In the genomic region with DNA sequence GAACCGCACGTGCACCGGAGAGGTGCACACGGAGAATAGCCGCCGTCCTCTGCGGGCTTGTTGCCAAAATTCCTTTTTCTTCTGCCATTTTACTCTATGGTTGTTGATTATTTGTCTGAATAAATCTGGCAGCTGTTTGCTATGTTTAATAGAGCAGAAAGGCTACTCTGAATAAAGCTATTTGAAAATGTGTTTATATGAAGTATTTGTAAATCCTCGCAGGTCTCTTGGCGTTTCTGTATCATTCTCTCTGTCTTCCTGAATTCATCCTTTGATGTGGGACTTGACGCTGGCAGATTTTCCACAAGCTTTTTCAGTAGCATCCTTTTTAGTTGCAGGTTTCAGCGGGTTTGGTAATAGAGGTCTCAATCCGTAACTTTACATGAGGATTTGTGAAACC, we compare ENCODE assay signal across 25 mouse cellular contexts.
DNase-seq lines count a peak whose midpoint lies in the region; ATAC-seq and TF ChIP-seq lines count a peak whose summit lies in the region.
"Had no signal": no experiment of that assay in that cellular context is flagged by ENCODE, and none has a peak within 500 bp of the region (broad histone marks: within the 10 kb centered on the region; RNA-seq: fewer than 3 reads in every experiment).

No protein-coding gene starts in this region.

- H3K36me3 ChIP-seq in hindbrain, embryonic 14.5 days (replicated peaks; ENCODE audit: control insufficient read depth, insufficient read depth) = peaks cover 5% of the 10 kb centered on the region; the same call in 1 of the 2 replicates
- no peaks in the 10 kb centered on the region for H3K36me3 ChIP-seq in hindbrain, embryonic 16.5 days (ENCODE audit: control insufficient read depth, insufficient read depth, low read length)
- peaks cover 14% of the 10 kb centered on the region for H3K36me3 ChIP-seq in lung, embryonic 14.5 days (ENCODE audit: insufficient read depth)
- H3K36me3 ChIP-seq: forebrain, embryonic 12.5 days had no signal

- 59% methylated on average over 12 of the region's 12 CpGs for WGBS in hindbrain, embryonic 14.5 days
- 59% methylated on average over 12 of the region's 12 CpGs for WGBS in hindbrain, embryonic 16.5 days
- WGBS in lung, embryonic 14.5 days = 55% methylated on average over 12 of the region's 12 CpGs

- 0 out of 2 replicates have a peak overlapping the region, but pooled peaks have one; percentile 32 for H3K27ac ChIP-seq in hindbrain, embryonic 14.5 days
- H3K27ac ChIP-seq in hindbrain, embryonic 16.5 days (ENCODE audit: low read depth, low read length) = no peak overlapping the region
- no peak overlapping the region for H3K27ac ChIP-seq in lung, embryonic 14.5 days (ENCODE audit: low read depth)
- H3K27ac ChIP-seq: embryonic facial prominence, embryonic 10.5 days; embryonic facial prominence, embryonic 13.5 days; forebrain, embryonic 12.5 days; gastrocnemius, adult 2 months; heart, embryonic 13.5 days; hindbrain, embryonic 12.5 days had no signal

- TF ChIP-seq POLR2A in brain, embryonic 14.5 days (IDR thresholded peaks at IDR 0.05; ENCODE audit: borderline replicate concordance, extremely low read depth, insufficient read depth, insufficient read length, poor library complexity, severe bottlenecking) = no peak

- no peak for ATAC-seq in hindbrain, embryonic 14.5 days (ENCODE audit: low FRiP score)
- ATAC-seq in hindbrain, embryonic 16.5 days = no peak
- ATAC-seq in lung, embryonic 14.5 days (ENCODE audit: insufficient read depth) = no peak
- ATAC-seq: activated CD4-positive, CD25-positive, alpha-beta regulatory T cell, adult 4 months; CD4-positive, CD25-positive, alpha-beta regulatory T cell, adult 4 months; forebrain, postnatal 0 days; intestine, postnatal 0 days had no signal

- peaks cover 28% of the 10 kb centered on the region for H3K27me3 ChIP-seq in hindbrain, embryonic 14.5 days (ENCODE audit: control insufficient read depth, insufficient read depth, low read length)
- H3K27me3 ChIP-seq in hindbrain, embryonic 16.5 days (replicated peaks; ENCODE audit: control insufficient read depth, insufficient read depth, low read length) = no peaks in the 10 kb centered on the region
- no peaks in the 10 kb centered on the region for H3K27me3 ChIP-seq in lung, embryonic 14.5 days (ENCODE audit: insufficient read depth, low read length)
- H3K27me3 ChIP-seq: embryonic facial prominence, embryonic 13.5 days; heart, embryonic 13.5 days had no signal

- H3K4me3 ChIP-seq in hindbrain, embryonic 14.5 days (replicated peaks; ENCODE audit: low read length) = no peak overlapping the region
- no peak overlapping the region for H3K4me3 ChIP-seq in hindbrain, embryonic 16.5 days (ENCODE audit: low read length)
- H3K4me3 ChIP-seq in lung, embryonic 14.5 days (ENCODE audit: low read depth, low read length) = no peak overlapping the region
- H3K4me3 ChIP-seq: embryonic facial prominence, embryonic 10.5 days; embryonic facial prominence, embryonic 13.5 days; erythroblast, embryonic 14.5 days; forebrain, embryonic 12.5 days; gastrocnemius, adult 2 months; heart, embryonic 13.5 days; hindbrain, embryonic 12.5 days had no signal

- H3K9me3 ChIP-seq in hindbrain, embryonic 14.5 days (ENCODE audit: control insufficient read depth, low read length) = no peaks in the 10 kb centered on the region
- no peaks in the 10 kb centered on the region for H3K9me3 ChIP-seq in hindbrain, embryonic 16.5 days (ENCODE audit: control insufficient read depth, low read length)
- no peaks in the 10 kb centered on the region for H3K9me3 ChIP-seq in lung, embryonic 14.5 days (ENCODE audit: low read depth, low read length)
- H3K9me3 ChIP-seq: embryonic facial prominence, embryonic 10.5 days; embryonic facial prominence, embryonic 13.5 days; forebrain, embryonic 12.5 days; heart, embryonic 13.5 days; hindbrain, embryonic 12.5 days had no signal

- no peak overlapping the region for H3K4me2 ChIP-seq in hindbrain, embryonic 14.5 days (replicated peaks)
- H3K4me2 ChIP-seq in hindbrain, embryonic 16.5 days (ENCODE audit: low read length) = no peak overlapping the region
- no peak overlapping the region for H3K4me2 ChIP-seq in lung, embryonic 14.5 days
- H3K4me2 ChIP-seq: embryonic facial prominence, embryonic 13.5 days; forebrain, embryonic 12.5 days; heart, embryonic 13.5 days; hindbrain, embryonic 12.5 days had no signal

- H3K4me1 ChIP-seq in hindbrain, embryonic 14.5 days (replicated peaks; ENCODE audit: control insufficient read depth, insufficient read depth, low read length) = peaks cover 4% of the 10 kb centered on the region; the same call in 1 of the 2 replicates
- H3K4me1 ChIP-seq in hindbrain, embryonic 16.5 days (ENCODE audit: control insufficient read depth, insufficient read depth, low read depth, low read length) = peaks cover 4% of the 10 kb centered on the region; the same call in 1 of the 2 replicates
- 0 out of 2 replicates have a peak, but pooled peaks cover 4% of the 10 kb centered on the region for H3K4me1 ChIP-seq in lung, embryonic 14.5 days (ENCODE audit: insufficient read depth)
- H3K4me1 ChIP-seq: embryonic facial prominence, embryonic 13.5 days had no signal

- no peak for DNase-seq in hindbrain, embryonic 14.5 days (ENCODE audit: low spot score)
- peak; percentile 30 for DNase-seq in lung, embryonic 14.5 days
- DNase-seq in lung, postnatal 10 days = no peak
- peak; percentile 52 for DNase-seq in Muller cell, postnatal 12 days (ENCODE audit: inconsistent ontology term)
- DNase-seq in brain, embryonic 14.5 days (ENCODE audit: low read depth) = peak; percentile 57
- DNase-seq: cerebellum, adult 11 months; cerebellum, adult 2 months; cerebellum, postnatal 36 days; embryo, embryonic 11 days; forebrain, postnatal 0 days; gastrocnemius, adult 2 months; gastrocnemius, postnatal 14 days; heart, adult 18-20 months; heart, postnatal 14 days; heart, postnatal 4 days had no signal

- no peak for TF ChIP-seq CTCF in lung, embryonic 14.5 days (IDR thresholded peaks at IDR 0.05; ENCODE audit: low read depth)
- TF ChIP-seq CTCF in brain, embryonic 14.5 days (IDR thresholded peaks at IDR 0.05; ENCODE audit: borderline replicate concordance, extremely low read depth, insufficient read depth, insufficient read length) = no peak

- H3K9ac ChIP-seq in hindbrain, embryonic 14.5 days = no peak overlapping the region
- no peak overlapping the region; the same call in 1 of the 2 replicates for H3K9ac ChIP-seq in hindbrain, embryonic 16.5 days (ENCODE audit: low read depth, low read length)
- no peak overlapping the region for H3K9ac ChIP-seq in lung, embryonic 14.5 days
- H3K9ac ChIP-seq: embryonic facial prominence, embryonic 13.5 days; forebrain, embryonic 12.5 days; forebrain, postnatal 0 days; heart, embryonic 13.5 days; hindbrain, embryonic 12.5 days had no signal

Comparison
In these comparisons a context has a peak if more than half of its experiments do, and no peak if none do; other contexts are left out.
1. DNase-seq: peak in lung, embryonic 14.5 days (single experiment), Muller cell, postnatal 12 days (single experiment) and brain, embryonic 14.5 days (single experiment); none in hindbrain, embryonic 14.5 days (single experiment) and lung, postnatal 10 days (single experiment).